Mouse (Mus musculus): ENCODE results near the gene Rpl29.

DNA sequence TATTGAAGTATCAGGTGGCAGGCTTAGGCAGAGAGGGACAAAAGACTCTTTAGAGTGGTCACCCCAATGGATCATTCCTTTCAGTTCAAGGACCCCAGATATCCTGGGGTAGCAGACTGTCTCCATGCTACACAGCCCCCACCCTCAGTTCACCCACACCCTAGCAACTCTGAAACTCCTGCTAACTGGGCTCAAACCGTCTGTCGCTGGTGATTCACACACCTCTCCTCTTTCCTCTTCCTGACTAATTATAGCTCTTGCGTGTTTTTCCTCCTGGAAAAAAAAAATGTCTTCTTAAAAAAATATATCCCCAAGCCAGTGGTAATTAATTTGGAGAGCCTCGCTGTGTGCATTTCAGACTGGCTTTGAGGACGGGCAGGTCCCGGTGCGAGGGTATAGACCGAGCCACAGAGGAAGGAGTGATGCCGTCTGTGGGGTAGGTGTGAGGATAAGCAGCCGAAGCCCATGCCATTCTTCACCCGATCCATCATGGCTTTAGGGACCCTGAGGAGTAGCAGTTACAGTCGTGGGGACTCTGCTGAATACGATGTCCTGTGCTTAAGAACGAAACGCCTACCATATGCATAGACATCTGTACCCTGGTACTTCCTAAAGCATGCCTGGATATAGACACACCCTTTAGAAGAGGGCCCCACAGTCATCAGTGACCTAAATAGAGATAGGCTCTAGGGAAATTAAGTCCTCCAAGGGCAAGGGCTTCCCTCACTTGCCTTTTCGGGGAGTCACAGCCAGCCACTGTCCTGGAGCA, 26.5 kb upstream of the Rpl29 start:
- TF ChIP-seq GATA1 (IDR thresholded peaks at IDR 0.05; ENCODE audit: borderline replicate concordance, low read length) (no peak), FLI1 (IDR thresholded peaks at IDR 0.05; ENCODE audit: low read length) (no peak)

All from megakaryocyte, embryonic 14.5 days (primary cell).